Mouse (Mus musculus) liver, adult 2 months (tissue): ENCODE data around the gene Dhrs11.

Experiments used
- CTCF ChIP-seq: fragments of 200-500 bp; IDR thresholded peaks from 2 replicates; pipeline ENCODE4 v1.5.1; 2011; ENCODE audit warnings: low read depth, low read length, control low read depth
- POLR2A ChIP-seq: fragments of 200-500 bp; IDR thresholded peaks from 2 replicates; pipeline ENCODE4 v1.6.1; 2011; ENCODE audit warnings: low read length, control low read depth; ENCODE audit not compliant: insufficient read depth; ENCODE audit errors: extremely low read depth

- TF ChIP-seq POLR2A (no peak), CTCF (no peak)
Observed at GRCm38 (mm10) chr11:84827492-84827891, 1.3 kb downstream of the Dhrs11 start.
